Mouse (Mus musculus): ENCODE results near the gene 0610010F05Rik. TPM values are rescaled to one million over a fixed set of nuclear protein-coding genes. Genes with fewer than 3 reads are reported as not detected.
A peak's percentile ranks its signal among the peaks of the same experiment; 100 is the strongest.
"Not testable (repeated sequence)": the region's sequence is repeated elsewhere in the genome, so short reads cannot be mapped to it uniquely, and the experiment has no call there.

0610010F05Rik gene
- total RNA-seq, 2 experiments from 2014 or later, result 14.9 to 46.4 TPM

- no peak for ATAC-seq (replicated peaks; ENCODE audit: low FRiP score, low TSS enrichment, poor library complexity, severe bottlenecking)
Observed at GRCm38 (mm10) chr11:23614546-23614945, 18.9 kb downstream of the 0610010F05Rik start.

DNA sequence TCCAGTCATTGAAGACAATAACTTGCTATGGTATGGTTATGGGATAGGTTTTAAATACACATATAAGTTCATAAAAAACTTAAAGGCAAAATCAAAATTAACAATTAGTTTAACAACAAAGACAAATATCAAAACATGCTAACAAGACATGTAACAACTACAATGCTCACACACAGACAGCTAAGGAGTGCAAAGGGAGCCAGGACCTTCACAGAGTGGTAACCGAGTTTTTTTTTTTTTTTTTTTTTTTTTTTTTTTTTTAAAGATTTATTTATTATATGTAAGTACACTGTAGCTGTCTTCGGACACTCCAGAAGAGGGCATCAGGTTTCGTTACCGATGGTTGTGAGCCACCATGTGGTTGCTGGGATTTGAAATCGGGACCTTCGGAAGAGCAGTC is 26.1 kb downstream of the 0610010F05Rik start:
- ATAC-seq (replicated peaks; ENCODE audit: low FRiP score, low TSS enrichment, poor library complexity, severe bottlenecking), result not testable (repeated sequence)

DNA sequence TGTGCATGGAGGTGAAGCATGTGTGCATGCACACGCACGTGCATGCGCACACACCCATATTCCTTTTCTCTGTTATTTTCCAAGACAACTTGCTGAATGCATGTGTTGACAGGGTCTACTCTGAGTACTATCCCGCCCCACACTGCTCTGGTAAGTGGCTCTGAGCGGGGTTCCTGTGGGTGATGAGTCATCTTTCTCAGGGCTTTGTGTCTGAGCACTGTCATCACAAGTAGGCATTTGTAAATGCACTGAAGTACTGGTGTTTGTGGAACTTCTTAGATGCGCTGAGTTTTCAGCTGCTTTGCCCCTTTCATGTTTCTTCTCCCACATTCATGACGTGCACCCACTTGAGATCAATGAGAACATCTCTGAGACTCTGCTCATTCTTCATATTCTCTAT is 63.3 kb downstream of the 0610010F05Rik start:
- no peak for ATAC-seq (replicated peaks; ENCODE audit: low FRiP score, low TSS enrichment, poor library complexity, severe bottlenecking)

GRCm38 (mm10) chr11:23565761-23566160 is 67.7 kb downstream of the 0610010F05Rik start:
- peak; percentile 93 for ATAC-seq (replicated peaks; ENCODE audit: low FRiP score, low TSS enrichment, poor library complexity, severe bottlenecking)

GRCm38 (mm10) chr11:23557039-23557630 is 76.3 kb downstream of the 0610010F05Rik start:
- 0 out of 2 replicates have a peak, but pooled peaks have one; percentile 22 for ATAC-seq (replicated peaks; ENCODE audit: low FRiP score, low TSS enrichment, poor library complexity, severe bottlenecking)

DNA sequence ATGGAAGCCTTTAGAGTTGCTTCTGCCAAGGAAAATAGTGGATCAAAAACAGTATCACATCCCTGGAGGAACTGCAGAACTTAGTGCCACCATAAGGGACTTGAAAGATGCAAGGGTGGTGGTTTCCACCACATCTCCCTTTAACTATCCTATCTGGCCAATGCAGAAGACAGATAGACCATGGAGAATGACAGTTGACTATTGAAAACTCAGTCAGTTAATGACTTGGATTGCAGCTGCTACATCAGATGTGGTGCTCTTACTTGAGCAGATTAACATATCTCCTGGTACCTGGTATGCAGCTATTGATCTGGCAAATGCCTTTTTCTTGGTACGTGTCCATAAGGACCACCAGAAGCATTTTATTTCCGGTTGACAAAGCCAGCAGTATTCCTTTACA is 96.0 kb downstream of the 0610010F05Rik start:
- ATAC-seq (replicated peaks; ENCODE audit: low FRiP score, low TSS enrichment, poor library complexity, severe bottlenecking), result peak; percentile 59; the same call in 1 of the 2 replicates

DNA sequence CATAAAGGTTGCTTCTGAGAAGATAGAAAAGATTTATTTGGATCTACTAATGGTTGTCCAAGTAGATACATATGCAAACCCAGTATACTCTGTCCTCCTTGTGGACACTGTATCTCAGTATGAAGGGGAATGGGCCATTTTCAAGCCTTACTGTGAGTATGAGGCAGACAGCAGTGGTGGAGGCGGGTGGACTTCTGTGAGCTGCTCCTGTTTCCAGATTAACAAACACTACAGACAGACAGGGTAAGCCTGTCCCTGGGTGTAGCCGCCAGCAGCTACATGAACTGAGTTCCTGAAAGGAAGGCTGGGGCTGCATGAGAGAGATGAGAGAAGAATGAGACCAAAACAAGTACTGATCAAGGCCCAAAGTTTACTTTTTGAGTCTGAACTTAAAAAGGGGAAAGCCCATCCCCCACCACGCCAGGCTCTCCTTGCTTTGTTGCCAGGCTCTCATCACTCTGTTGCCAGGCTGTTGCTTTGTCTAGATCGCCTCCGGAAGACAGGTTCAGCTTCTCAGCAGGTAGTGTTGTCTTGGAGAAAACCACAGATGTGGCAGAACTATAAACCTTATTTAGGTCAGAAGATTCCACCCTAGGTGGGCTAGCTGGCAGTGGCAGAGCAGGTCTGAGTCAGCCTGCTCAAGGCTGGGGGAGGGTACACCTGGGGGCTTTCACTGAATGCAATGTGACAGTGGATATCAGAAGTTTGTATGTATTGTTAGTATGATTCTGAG is 112.8 kb downstream of the 0610010F05Rik start, which contains the start of gene 1700093K21Rik:
Gene 1700093K21Rik, minus strand, starts transcription at position 683 of the 733 bp plus-strand sequence.
- ATAC-seq (replicated peaks; ENCODE audit: low FRiP score, low TSS enrichment, poor library complexity, severe bottlenecking), result no peak

DNA sequence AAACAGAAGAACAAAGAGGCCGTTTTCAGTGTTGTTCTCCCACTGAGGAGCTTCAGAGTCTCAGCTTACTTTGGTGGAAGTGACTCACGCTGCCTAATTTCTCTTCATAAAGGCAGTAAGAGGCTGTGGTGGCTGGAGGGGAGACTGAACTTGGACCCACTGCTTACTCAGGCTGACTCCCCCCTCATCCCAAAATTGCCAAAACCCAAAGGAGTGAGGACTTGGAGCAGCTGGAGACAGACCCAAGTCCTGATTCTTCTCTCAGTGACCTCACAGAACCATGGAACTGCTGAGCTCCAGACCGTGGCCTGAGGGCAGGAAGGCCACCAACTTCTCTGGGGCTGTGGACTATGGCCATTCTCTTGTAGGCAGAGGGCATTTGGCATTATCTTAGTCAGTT is 114.5 kb downstream of the 0610010F05Rik start:
- no peak for ATAC-seq (replicated peaks; ENCODE audit: low FRiP score, low TSS enrichment, poor library complexity, severe bottlenecking)

- no peak for ATAC-seq (replicated peaks; ENCODE audit: low FRiP score, low TSS enrichment, poor library complexity, severe bottlenecking)
Observed at GRCm38 (mm10) chr11:23515315-23515714, 118.1 kb downstream of the 0610010F05Rik start.

Other genes starting within 250 kb of the 0610010F05Rik start
- gene Ahsa2, start 135.6 kb downstream of the 0610010F05Rik start, total RNA-seq (2014; fragmentation: Nextera tagmentation), result 53.6 and 68.9 TPM in 2 replicates
- gene Ahsa2, start 135.6 kb downstream of the 0610010F05Rik start, total RNA-seq (2017), result 64.3 and 86.3 TPM in 2 replicates
- not detected in 2 replicates for gene 1700093K21Rik, start 112.5 kb downstream of the 0610010F05Rik start, total RNA-seq (2014; fragmentation: Nextera tagmentation)
- gene 1700093K21Rik, start 112.5 kb downstream of the 0610010F05Rik start, total RNA-seq (2017), result not detected in 2 replicates
- 46.3 and 48.7 TPM in 2 replicates for gene Pus10, start 32.0 kb upstream of the 0610010F05Rik start, total RNA-seq (2014; fragmentation: Nextera tagmentation)
- 48.5 and 66.4 TPM in 2 replicates for gene Pus10, start 32.0 kb upstream of the 0610010F05Rik start, total RNA-seq (2017)
- gene Pex13, start 32.3 kb upstream of the 0610010F05Rik start, total RNA-seq (2014; fragmentation: Nextera tagmentation), result 10.8 and 10.9 TPM in 2 replicates
- gene Pex13, start 32.3 kb upstream of the 0610010F05Rik start, total RNA-seq (2017), result 21.3 and 32.1 TPM in 2 replicates
- 0.44 and 1.7 TPM in 2 replicates for gene Rel, start 137.3 kb upstream of the 0610010F05Rik start, total RNA-seq (2014; fragmentation: Nextera tagmentation)
- gene Rel, start 137.3 kb upstream of the 0610010F05Rik start, total RNA-seq (2017), result 1.9 and 3.0 TPM in 2 replicates

Measured in megakaryocyte-erythroid progenitor cell, adult 5-6 weeks (primary cell).